Mouse (Mus musculus): ENCODE data around the gene Igf1r. TPM values are rescaled to one million over a fixed set of nuclear protein-coding genes. Genes with fewer than 3 reads are reported as not detected.

The Igf1r gene
- polyA plus RNA-seq, 1 experiment from 2014 or later, result 19.0 TPM

GRCm38 (mm10) chr7:68111532-68111931 lies 158.9 kb downstream of the Igf1r start:
- Histone ChIP-seq H3K4me3 (replicated peaks) (no peak overlapping the region), H3K9ac (replicated peaks) (no peak overlapping the region), H3K27ac (replicated peaks) (no peak overlapping the region), H3K36me3 (no peaks in the 10 kb centered on the region), H3K9me3 (replicated peaks) (no peaks in the 10 kb centered on the region), H3K27me3 (replicated peaks) (no peaks in the 10 kb centered on the region), H3K4me2 (no peak overlapping the region), H3K4me1 (peaks cover 15% of the 10 kb centered on the region)
- WGBS, result 89% methylated on average over 4 of the region's 4 CpGs
- no peak for ATAC-seq (ENCODE audit: low FRiP score)

GRCm38 (mm10) chr7:68112582-68112981 lies 160.0 kb downstream of the Igf1r start:
- H3K27ac ChIP-seq (replicated peaks), result no peak overlapping the region
- no peaks in the 10 kb centered on the region for H3K9me3 ChIP-seq (replicated peaks)
- ATAC-seq (ENCODE audit: low FRiP score), result no peak
- WGBS, result 88% methylated on average over 8 of the region's 8 CpGs
- H3K4me2 ChIP-seq, result no peak overlapping the region
- no peaks in the 10 kb centered on the region for H3K36me3 ChIP-seq
- no peak overlapping the region for H3K9ac ChIP-seq (replicated peaks)
- no peak overlapping the region for H3K4me3 ChIP-seq (replicated peaks)
- peaks cover 15% of the 10 kb centered on the region for H3K4me1 ChIP-seq
- no peaks in the 10 kb centered on the region for H3K27me3 ChIP-seq (replicated peaks)

GRCm38 (mm10) chr7:68114364-68114763 lies 161.7 kb downstream of the Igf1r start:
- Histone ChIP-seq H3K4me1 (peaks cover 26% of the 10 kb centered on the region), H3K9me3 (replicated peaks) (no peaks in the 10 kb centered on the region), H3K36me3 (no peaks in the 10 kb centered on the region), H3K9ac (replicated peaks) (no peak overlapping the region), H3K27me3 (replicated peaks) (no peaks in the 10 kb centered on the region), H3K4me2 (no peak overlapping the region), H3K27ac (replicated peaks) (no peak overlapping the region), H3K4me3 (replicated peaks) (no peak overlapping the region)
- ATAC-seq (ENCODE audit: low FRiP score), result no peak
- WGBS, result 82% methylated on average over 5 of the region's 5 CpGs

GRCm38 (mm10) chr7:68114983-68115715 lies 162.5 kb downstream of the Igf1r start:
- ATAC-seq (ENCODE audit: low FRiP score), result no peak
- H3K36me3 ChIP-seq, result no peaks in the 10 kb centered on the region
- no peaks in the 10 kb centered on the region for H3K27me3 ChIP-seq (replicated peaks)
- H3K27ac ChIP-seq (replicated peaks), result no peak overlapping the region
- no peaks in the 10 kb centered on the region for H3K9me3 ChIP-seq (replicated peaks)
- H3K9ac ChIP-seq (replicated peaks), result no peak overlapping the region
- WGBS, result 80% methylated on average over 21 of the region's 21 CpGs
- H3K4me3 ChIP-seq (replicated peaks), result no peak overlapping the region
- no peak overlapping the region for H3K4me2 ChIP-seq
- H3K4me1 ChIP-seq, result peaks cover 29% of the 10 kb centered on the region

- no peak overlapping the region for H3K9ac ChIP-seq (replicated peaks)
- no peak for ATAC-seq (ENCODE audit: low FRiP score)
These were observed 164.9 kb downstream of the Igf1r start for GRCm38 (mm10) chr7:68117567-68117966.

GRCm38 (mm10) chr7:68117981-68118380 lies 165.4 kb downstream of the Igf1r start:
- Histone ChIP-seq H3K4me3 (replicated peaks) (no peak overlapping the region), H3K36me3 (no peaks in the 10 kb centered on the region), H3K9ac (replicated peaks) (no peak overlapping the region), H3K4me1 (peaks cover 25% of the 10 kb centered on the region), H3K9me3 (replicated peaks) (no peaks in the 10 kb centered on the region), H3K27me3 (replicated peaks) (no peaks in the 10 kb centered on the region), H3K4me2 (no peak overlapping the region), H3K27ac (replicated peaks) (no peak overlapping the region)
- 21% methylated on average over 2 of the region's 2 CpGs for WGBS
- no peak for ATAC-seq (ENCODE audit: low FRiP score)

More at GRCm38 (mm10) chr7:68117567-68117966, 164.9 kb downstream of the Igf1r start:
- Histone ChIP-seq H3K36me3 (no peaks in the 10 kb centered on the region), H3K4me2 (no peak overlapping the region), H3K4me1 (peaks cover 25% of the 10 kb centered on the region), H3K27me3 (replicated peaks) (no peaks in the 10 kb centered on the region), H3K9me3 (replicated peaks) (no peaks in the 10 kb centered on the region), H3K4me3 (replicated peaks) (no peak overlapping the region), H3K27ac (replicated peaks) (no peak overlapping the region)
- WGBS, result 61% methylated on average over 5 of the region's 5 CpGs

GRCm38 (mm10) chr7:68119605-68120004 lies 167.0 kb downstream of the Igf1r start:
- Histone ChIP-seq H3K27ac (replicated peaks) (no peak overlapping the region), H3K27me3 (replicated peaks) (no peaks in the 10 kb centered on the region), H3K4me2 (no peak overlapping the region), H3K4me1 (peaks cover 25% of the 10 kb centered on the region), H3K4me3 (replicated peaks) (no peak overlapping the region), H3K9me3 (replicated peaks) (no peaks in the 10 kb centered on the region), H3K36me3 (no peaks in the 10 kb centered on the region), H3K9ac (replicated peaks) (no peak overlapping the region)
- no peak for ATAC-seq (ENCODE audit: low FRiP score)
- 65% methylated on average over 5 of the region's 5 CpGs for WGBS

- no peak overlapping the region for H3K4me3 ChIP-seq (replicated peaks)
- no peaks in the 10 kb centered on the region for H3K9me3 ChIP-seq (replicated peaks)
- ATAC-seq (ENCODE audit: low FRiP score), result no peak
- H3K4me2 ChIP-seq, result no peak overlapping the region
- no peaks in the 10 kb centered on the region for H3K36me3 ChIP-seq
- H3K9ac ChIP-seq (replicated peaks), result no peak overlapping the region
- H3K27me3 ChIP-seq (replicated peaks), result no peaks in the 10 kb centered on the region
- H3K4me1 ChIP-seq, result peaks cover 22% of the 10 kb centered on the region
- H3K27ac ChIP-seq (replicated peaks), result no peak overlapping the region
- 81% methylated on average over 3 of the region's 3 CpGs for WGBS
These were observed 169.8 kb downstream of the Igf1r start for GRCm38 (mm10) chr7:68122418-68122817.

GRCm38 (mm10) chr7:68125347-68125746 lies 172.7 kb downstream of the Igf1r start:
- no peak overlapping the region for H3K4me2 ChIP-seq
- peaks cover 24% of the 10 kb centered on the region for H3K4me1 ChIP-seq
- H3K9me3 ChIP-seq (replicated peaks), result no peaks in the 10 kb centered on the region
- no peaks in the 10 kb centered on the region for H3K27me3 ChIP-seq (replicated peaks)
- H3K36me3 ChIP-seq, result no peaks in the 10 kb centered on the region
- H3K4me3 ChIP-seq (replicated peaks), result no peak overlapping the region
- 65% methylated on average over 2 of the region's 2 CpGs for WGBS
- ATAC-seq (ENCODE audit: low FRiP score), result no peak
- no peak overlapping the region for H3K9ac ChIP-seq (replicated peaks)
- no peak overlapping the region for H3K27ac ChIP-seq (replicated peaks)

GRCm38 (mm10) chr7:68127799-68128261 lies 175.2 kb downstream of the Igf1r start:
- Histone ChIP-seq H3K36me3 (no peaks in the 10 kb centered on the region), H3K4me1 (peaks cover 39% of the 10 kb centered on the region), H3K9me3 (replicated peaks) (no peaks in the 10 kb centered on the region), H3K27ac (replicated peaks) (peak overlapping the region; percentile 98), H3K9ac (replicated peaks) (peak overlapping the region; percentile 52), H3K4me2 (peak overlapping the region; percentile 73), H3K27me3 (replicated peaks) (no peaks in the 10 kb centered on the region), H3K4me3 (replicated peaks) (peak overlapping the region; percentile 57)
- ATAC-seq (ENCODE audit: low FRiP score), result no peak
- 24% methylated on average over 6 of the region's 6 CpGs for WGBS

- Histone ChIP-seq H3K36me3 (no peaks in the 10 kb centered on the region), H3K9me3 (replicated peaks) (no peaks in the 10 kb centered on the region), H3K27ac (replicated peaks) (peak overlapping the region; percentile 98), H3K4me2 (peak overlapping the region; percentile 73), H3K4me1 (peaks cover 41% of the 10 kb centered on the region), H3K27me3 (replicated peaks) (no peaks in the 10 kb centered on the region), H3K4me3 (replicated peaks) (peak overlapping the region; percentile 57), H3K9ac (replicated peaks) (peak overlapping the region; percentile 52)
- ATAC-seq (ENCODE audit: low FRiP score), result 0 out of 2 replicates have a peak, but pooled peaks have one; percentile 9
- WGBS, result 4% methylated on average over 7 of the region's 7 CpGs
These were observed 175.6 kb downstream of the Igf1r start for GRCm38 (mm10) chr7:68128271-68128674.

GRCm38 (mm10) chr7:68129077-68129511 lies 176.5 kb downstream of the Igf1r start:
- H3K4me3 ChIP-seq (replicated peaks), result peak overlapping the region; percentile 57
- no peaks in the 10 kb centered on the region for H3K9me3 ChIP-seq (replicated peaks)
- H3K36me3 ChIP-seq, result no peaks in the 10 kb centered on the region
- H3K27me3 ChIP-seq (replicated peaks), result no peaks in the 10 kb centered on the region
- H3K9ac ChIP-seq (replicated peaks), result peak overlapping the region; percentile 71
- peak; percentile 95 for ATAC-seq (ENCODE audit: low FRiP score)
- H3K27ac ChIP-seq (replicated peaks), result peak overlapping the region; percentile 98
- peaks cover 43% of the 10 kb centered on the region for H3K4me1 ChIP-seq
- peak overlapping the region; percentile 73 for H3K4me2 ChIP-seq
- WGBS, result under 1% methylated on average over 19 of the region's 19 CpGs

Data from neural tube, embryonic 15.5 days (tissue).